Mouse (Mus musculus): ENCODE data around the gene Fgfr2.

Fgfr2 gene

GRCm38 (mm10) chr7:132385456-132386130 lies 737.6 kb downstream of the Fgfr2 start:
- peak in 1 of 2 experiments; percentile 20 for DNase-seq

- DNase-seq: no peak
Measured at GRCm38 (mm10) chr7:132384736-132385455, 738.3 kb downstream of the Fgfr2 start.

- DNase-seq: no peak
Measured at GRCm38 (mm10) chr7:132380634-132381336, 742.4 kb downstream of the Fgfr2 start.

GRCm38 (mm10) chr7:132377913-132378312 lies 745.2 kb downstream of the Fgfr2 start:
- peak; percentile 50 to 68 for DNase-seq

- peak; percentile 31 to 44 for DNase-seq
Measured at GRCm38 (mm10) chr7:132373594-132374378, 749.4 kb downstream of the Fgfr2 start.

GRCm38 (mm10) chr7:132372752-132373513 lies 750.2 kb downstream of the Fgfr2 start:
- DNase-seq: peak; percentile 29 to 36

GRCm38 (mm10) chr7:132371832-132372231 lies 751.3 kb downstream of the Fgfr2 start:
- peak in 1 of 2 experiments; percentile 33 for DNase-seq

GRCm38 (mm10) chr7:132369784-132370183 lies 753.4 kb downstream of the Fgfr2 start:
- no peak for DNase-seq

- no peak for DNase-seq
Measured at GRCm38 (mm10) chr7:132368859-132369258, 754.3 kb downstream of the Fgfr2 start.

- no peak for DNase-seq
Measured at GRCm38 (mm10) chr7:132367344-132367743, 755.8 kb downstream of the Fgfr2 start.

- peak; percentile 21 to 25 for DNase-seq
Measured at GRCm38 (mm10) chr7:132365703-132366384, 757.3 kb downstream of the Fgfr2 start.

- no peak for DNase-seq
Measured at GRCm38 (mm10) chr7:132365111-132365510, 758.0 kb downstream of the Fgfr2 start.

GRCm38 (mm10) chr7:132364506-132364905 lies 758.6 kb downstream of the Fgfr2 start:
- no peak for DNase-seq

GRCm38 (mm10) chr7:132360336-132360735 lies 762.8 kb downstream of the Fgfr2 start:
- no peak for DNase-seq

- DNase-seq: no peak
Measured at GRCm38 (mm10) chr7:132358709-132359108, 764.4 kb downstream of the Fgfr2 start.

GRCm38 (mm10) chr7:132358250-132358649 lies 764.9 kb downstream of the Fgfr2 start:
- no peak for DNase-seq

- no peak for DNase-seq
Measured at GRCm38 (mm10) chr7:132357841-132358237, 765.3 kb downstream of the Fgfr2 start.

GRCm38 (mm10) chr7:132356881-132357840 lies 766.0 kb downstream of the Fgfr2 start:
- no peak for DNase-seq

- no peak for DNase-seq
Measured at GRCm38 (mm10) chr7:132356185-132356584, 767.0 kb downstream of the Fgfr2 start.

- no peak for DNase-seq
Measured at GRCm38 (mm10) chr7:132355767-132356166, 767.4 kb downstream of the Fgfr2 start.
